Mouse (Mus musculus) CD8-positive naive resting alpha-beta T cell, adult 2 months (primary cell): ENCODE data around the gene Sumo1.

ENCODE experiments used
- DNase-seq, 2 experiments: peaks; one replicate each; pipeline ENCODE4 v3.0.0; 2022; ENCODE audit warnings: low read depth in 2 of 2, low spot score in 2 of 2

Gene Sumo1

DNA sequence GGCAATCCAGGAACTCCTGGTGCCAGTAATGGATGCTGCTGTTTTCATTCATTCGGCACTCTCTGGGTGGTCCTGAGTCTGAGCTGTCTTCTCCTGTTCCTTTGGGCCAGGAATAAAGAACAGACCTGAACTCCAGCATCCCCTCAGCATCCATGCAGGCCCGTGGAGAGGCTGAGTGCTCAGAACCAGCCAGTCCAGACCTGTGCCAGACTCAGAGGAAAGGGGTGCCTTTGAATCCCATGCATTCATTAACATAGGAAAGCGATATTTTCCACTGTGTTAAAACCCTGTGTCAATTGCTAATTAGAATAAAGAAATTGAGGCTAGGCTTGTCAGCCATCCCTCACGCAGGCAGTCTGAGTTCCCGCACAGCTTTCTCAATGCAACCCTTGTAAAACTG, 116.9 kb downstream of the Sumo1 start:
- no peak for DNase-seq

DNA sequence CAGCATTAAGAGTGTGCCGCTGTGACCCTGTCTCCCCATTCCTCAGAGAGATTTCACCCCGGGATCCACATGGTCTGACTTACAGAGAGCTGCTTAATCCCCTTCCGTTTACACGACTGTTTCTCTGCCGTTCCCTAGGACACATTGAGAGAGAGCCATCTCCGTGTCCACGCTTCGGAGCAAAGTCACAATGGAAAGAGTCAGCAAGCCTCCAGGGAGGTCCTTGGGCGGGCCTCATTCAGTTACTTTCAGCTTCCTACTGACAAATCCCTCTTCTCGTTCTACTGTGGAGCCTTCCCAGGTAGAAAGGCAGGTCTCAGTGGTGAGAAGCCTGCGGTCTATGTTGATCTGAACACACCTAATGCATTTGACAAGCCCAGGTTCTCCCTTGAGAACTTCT, 119.6 kb downstream of the Sumo1 start:
- no peak for DNase-seq

DNA sequence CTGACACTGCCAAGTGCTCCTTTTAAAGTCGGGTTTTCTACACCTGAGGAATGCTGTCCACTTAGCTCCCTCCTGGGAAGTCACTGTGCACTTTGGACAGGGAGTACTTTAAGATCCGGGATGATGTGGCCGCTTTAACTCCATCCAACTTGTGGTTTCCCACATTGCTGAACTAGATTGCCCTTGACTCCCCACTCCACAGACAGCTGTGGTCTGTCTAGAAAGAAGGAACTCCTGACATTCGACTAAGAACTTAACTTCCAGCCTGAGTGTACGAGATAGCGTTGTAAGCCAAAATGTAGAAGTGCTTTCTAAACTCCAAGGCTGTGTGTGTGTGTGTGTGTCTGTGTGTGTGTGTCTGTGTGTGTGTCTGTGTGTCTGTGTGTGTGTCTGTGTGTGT, 120.4 kb downstream of the Sumo1 start:
- no peak for DNase-seq

DNA sequence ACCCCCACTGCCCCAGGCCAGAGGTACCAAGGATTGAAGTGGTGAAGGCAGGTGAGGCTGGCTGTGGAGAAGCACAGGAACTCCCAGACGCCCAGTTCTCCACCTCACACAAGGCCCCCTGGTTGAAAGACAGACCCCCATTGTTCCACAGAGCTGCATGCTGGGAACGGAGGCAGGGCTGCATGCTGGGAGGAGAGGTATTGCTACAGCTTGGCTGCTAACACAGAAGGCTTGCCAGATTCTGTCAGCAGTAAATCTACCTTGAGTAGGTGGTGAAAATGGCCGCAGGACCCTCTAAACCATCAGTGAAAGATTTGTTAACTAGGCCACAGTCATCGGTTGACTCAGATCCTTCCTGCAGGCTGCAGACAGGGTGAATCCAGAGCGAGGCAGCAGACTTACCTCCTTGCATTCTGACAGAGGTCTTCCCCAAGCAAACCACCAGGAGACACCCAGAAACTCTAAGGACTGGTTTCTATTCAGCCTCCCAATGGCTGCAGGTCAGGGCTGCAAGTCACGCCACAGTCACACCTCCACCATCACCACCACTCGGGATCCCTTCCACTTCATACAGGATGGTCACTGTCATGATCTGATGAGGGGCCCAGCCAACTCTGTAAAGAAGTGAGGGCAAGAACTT, 121.5 kb downstream of the Sumo1 start:
- no peak for DNase-seq

DNA sequence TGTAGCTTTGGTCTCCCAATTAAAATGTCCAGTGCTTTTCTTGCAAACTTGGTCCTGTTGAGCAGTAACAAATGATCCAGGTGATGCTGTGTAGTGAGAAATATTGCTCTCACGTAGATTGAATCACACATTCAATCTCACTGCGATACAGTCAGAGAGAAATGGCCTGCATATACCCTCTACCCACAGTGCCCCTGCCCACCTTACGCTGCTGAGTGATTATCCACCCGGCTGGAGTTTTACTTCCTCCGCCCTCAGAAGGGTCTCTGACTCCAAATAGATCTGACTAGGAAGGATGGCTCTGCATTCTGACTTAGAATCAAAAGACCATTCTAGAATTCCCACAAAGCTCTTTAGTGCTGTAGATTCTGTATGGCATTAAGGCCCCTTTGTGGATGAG, 122.1 kb downstream of the Sumo1 start:
- no peak for DNase-seq

DNA sequence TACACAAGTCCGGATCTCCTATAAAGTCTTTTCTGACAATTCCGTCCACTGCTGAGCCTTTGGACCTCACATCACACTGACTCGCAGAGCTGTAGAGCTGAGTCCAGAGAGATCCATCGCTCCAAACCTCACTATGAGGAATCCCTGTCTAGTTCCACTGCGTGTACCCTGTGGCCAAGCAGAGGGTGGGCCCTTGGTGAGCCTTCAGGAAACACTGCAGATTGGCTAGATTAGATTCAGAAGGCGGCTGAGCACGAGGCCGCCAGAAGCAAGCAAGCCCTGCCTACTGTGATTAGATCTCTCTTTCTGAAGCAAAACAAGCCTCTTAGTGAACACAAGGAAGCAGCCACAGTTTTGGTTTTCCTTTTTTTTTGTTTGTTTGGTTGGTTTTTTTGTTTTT, 126.7 kb downstream of the Sumo1 start:
- no peak for DNase-seq

DNA sequence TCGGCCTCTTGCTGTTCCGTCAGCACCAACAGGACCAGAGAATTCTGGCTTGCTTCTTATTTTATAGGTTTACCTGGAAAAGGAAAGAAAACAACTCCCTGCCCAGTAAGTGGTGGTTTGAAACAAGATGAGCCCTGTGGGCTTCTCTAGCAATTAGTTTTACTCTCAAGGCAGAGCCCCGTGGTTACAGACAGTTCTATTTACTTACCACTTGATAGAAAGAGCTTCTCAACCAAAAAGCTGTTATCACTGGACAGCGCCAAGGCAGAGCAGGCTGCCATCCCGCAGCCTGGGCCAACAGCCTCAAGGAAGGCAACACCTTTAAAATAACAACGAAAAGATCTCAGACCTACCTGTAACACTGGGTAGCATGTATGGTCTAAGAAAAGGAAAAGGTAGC, 128.4 kb downstream of the Sumo1 start:
- no peak for DNase-seq

DNA sequence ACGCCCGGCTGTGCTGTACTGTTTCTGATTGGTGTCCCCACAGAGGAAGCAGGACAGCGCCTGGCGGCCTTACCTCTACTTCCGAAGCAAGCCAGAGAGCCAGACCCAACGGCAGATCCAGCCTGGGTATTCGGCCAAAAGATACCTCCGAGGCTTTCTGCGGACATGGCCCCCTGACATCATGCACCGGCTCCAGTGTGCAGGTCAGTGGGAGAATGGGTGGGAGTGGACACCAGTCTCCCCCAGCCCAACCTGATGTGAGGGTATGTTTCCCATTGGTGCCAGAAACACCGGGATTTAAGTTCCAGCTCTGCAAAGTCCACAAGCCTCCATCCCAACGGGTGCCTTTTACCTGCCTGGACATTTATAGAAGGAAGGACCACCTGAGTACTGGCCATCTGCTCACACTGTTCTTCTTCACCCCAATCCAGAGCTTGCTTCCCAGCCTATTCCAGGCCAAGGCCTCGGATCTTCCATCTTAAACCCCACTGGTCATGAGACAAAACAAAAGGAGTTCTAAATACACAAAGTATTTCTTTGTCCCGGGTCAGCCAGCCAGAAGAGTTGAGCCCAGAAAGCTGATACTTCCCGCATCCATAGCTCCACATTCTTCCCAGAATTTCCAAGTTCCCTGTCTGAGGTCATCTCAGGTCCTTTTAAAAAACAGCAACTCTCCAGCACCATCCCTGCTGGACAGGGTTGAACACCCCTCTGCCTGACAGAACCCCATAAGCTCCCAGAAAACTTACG, 129.2 kb downstream of the Sumo1 start:
- DNase-seq = no peak

DNA sequence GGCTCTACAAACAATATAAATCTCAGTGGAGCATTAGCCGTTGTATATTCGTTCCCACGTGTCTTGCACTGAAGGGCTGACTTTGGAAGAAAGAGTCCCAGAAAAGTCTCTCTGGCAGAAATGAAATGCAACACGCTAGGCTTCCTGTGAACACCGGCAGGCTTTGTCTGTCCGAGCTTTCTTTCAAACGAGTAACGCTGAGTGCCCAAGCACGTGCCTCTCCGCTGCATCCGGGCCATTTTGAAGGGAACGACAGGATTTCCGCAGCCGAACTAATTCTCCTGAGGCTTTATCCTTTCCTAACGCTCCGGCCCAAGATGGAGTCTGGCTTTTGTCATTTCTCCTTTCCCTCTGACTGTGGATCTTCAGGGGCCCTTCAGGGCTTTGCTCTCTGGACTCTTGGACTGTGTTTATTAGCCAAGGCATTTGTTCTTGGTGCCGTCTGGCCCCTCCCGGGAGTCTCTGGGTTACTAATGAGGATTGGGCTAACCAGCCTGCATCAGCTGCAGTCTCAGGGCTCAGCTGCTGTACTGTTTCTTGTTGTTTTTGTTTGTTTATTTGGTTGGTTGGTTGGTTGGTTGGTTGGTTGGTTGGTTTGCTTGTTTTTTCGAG, 130.0 kb downstream of the Sumo1 start:
- no peak for DNase-seq

DNA sequence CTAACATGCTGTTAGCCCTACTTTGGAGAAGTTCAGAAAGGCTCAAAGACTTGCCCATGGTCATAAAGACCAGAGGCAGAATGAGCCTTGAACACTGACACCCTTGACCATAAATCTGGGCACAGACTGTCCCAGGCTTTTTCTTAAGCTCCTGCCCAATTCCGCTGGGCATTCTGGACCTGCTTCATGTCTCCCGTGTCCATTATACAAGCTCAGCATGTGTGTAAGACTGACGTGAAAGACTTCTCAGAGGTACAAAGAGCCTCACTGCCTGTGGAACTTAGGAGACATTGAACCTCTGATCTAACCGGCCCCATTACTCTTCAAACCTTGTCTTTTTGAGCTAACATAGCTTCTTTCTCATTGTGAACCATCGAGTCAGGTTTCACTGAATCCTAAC, 132.3 kb downstream of the Sumo1 start:
- no peak for DNase-seq
